Mouse (Mus musculus) spleen, adult 10 weeks (tissue): ENCODE results near the gene Map3k4. TPM values are rescaled to one million over a fixed set of nuclear protein-coding genes. Genes with fewer than 3 reads are reported as not detected.

ENCODE experiments used
- polyA plus RNA-seq: library from polyadenylated mRNA; stranded (reverse); fragments of 350-450 nt; fragmentation: Illumina TruSeq; extraction: RNeasy Lipid Tissue Mini Kit (QIAGEN cat#74804); gene quantifications from one replicate; pipeline ENCODE4 v1.2.3, GENCODE M21; 2015; ENCODE audit warnings: low replicate concordance; ENCODE audit not compliant: insufficient read depth

Map3k4 gene
- polyA plus RNA-seq, result 14.3 TPM

DNA sequence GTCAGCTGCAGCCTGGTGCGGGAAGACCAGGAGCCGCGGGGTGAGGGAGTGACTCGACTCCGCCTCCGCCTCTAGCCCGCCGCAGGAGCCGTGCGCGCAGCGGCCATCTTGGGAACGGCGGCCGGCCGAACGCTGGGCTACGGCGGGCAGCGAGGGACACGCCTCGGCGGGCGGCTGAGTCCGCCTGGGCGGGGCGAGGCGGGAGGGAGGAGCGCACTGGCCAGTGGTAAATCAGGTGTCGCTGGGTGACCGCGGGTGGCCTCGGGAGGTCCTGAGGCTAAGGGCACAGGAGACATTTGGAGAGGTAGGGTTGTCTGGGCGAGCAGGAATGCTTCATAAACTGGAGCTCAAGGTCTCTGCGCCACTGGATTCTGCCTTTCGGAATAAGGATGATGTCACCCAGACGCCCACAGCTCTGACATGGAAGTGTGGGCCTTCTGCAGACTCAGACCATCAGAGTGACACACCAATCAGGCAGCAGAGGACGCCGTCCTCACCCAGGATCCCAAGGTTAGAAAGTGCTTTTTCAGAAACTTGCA, at the start of gene Map3k4:
Gene Map3k4, minus strand, starts transcription at position 134 of the 539 bp plus-strand sequence.

Other genes with a start within 250 kb of the Map3k4 start
- 9.4 TPM for gene Agpat4, start 200.1 kb downstream of the Map3k4 start, polyA plus RNA-seq
- not detected for gene Plg, start 59.8 kb upstream of the Map3k4 start, polyA plus RNA-seq
- gene Slc22a3, start 188.9 kb upstream of the Map3k4 start, polyA plus RNA-seq, result 4.2 TPM